Mouse (Mus musculus) lung, embryonic 15.5 days (tissue): ENCODE measurements at regions not wholly inside any gene's neighbourhood (a gene's known extent, or its start where the extent isn't known, plus 50 kb on each side); places are given as distances from the start of the nearest gene placed in this dataset.

ENCODE experiments used
- ATAC-seq: fragments of 200-750 bp; cut with Nextera tagmentation; 2 replicates; pipeline ENCODE4 v1.8.0; 2017; ENCODE audit warnings: moderate number of reproducible peaks, borderline replicate concordance; ENCODE audit not compliant: low FRiP score, low TSS enrichment; ENCODE audit errors: extremely low read depth
- H3K27ac ChIP-seq: fragments of 300-500 bp; sonication (generic); 2 replicates; pipeline ENCODE4 v1.5.1; 2015; ENCODE audit warnings: moderate library complexity, mild to moderate bottlenecking, inconsistent platforms
- H3K27me3 ChIP-seq: fragments of 300-500 bp; sonication (generic); 2 replicates; pipeline ENCODE4 v1.6.1; 2015; ENCODE audit warnings: inconsistent platforms
- H3K36me3 ChIP-seq: fragments of 300-500 bp; sonication (generic); 2 replicates; pipeline ENCODE4 v1.6.1; 2015; ENCODE audit warnings: inconsistent platforms
- H3K4me1 ChIP-seq: fragments of 300-500 bp; sonication (generic); 2 replicates; pipeline ENCODE4 v1.6.1; 2015; ENCODE audit warnings: inconsistent platforms
- H3K4me2 ChIP-seq: fragments of 300-500 bp; sonication (generic); 2 replicates; pipeline ENCODE4 v1.6.1; 2015; ENCODE audit warnings: inconsistent platforms, mild to moderate bottlenecking, moderate library complexity
- H3K4me3 ChIP-seq: fragments of 300-500 bp; sonication (generic); 2 replicates; pipeline ENCODE4 v1.5.1; 2015; ENCODE audit warnings: mild to moderate bottlenecking, inconsistent platforms
- H3K9ac ChIP-seq: fragments of 300-500 bp; sonication (generic); 2 replicates; pipeline ENCODE4 v1.6.1; 2015; ENCODE audit warnings: inconsistent platforms
- H3K9me3 ChIP-seq: fragments of 300-500 bp; sonication (generic); 2 replicates; pipeline ENCODE4 v1.6.1; 2016; ENCODE audit warnings: inconsistent platforms
- WGBS: fragments of 180-500 bp; shearing (Covaris S2); methylation state at CpG from one replicate; pipeline ENCODE4 v1.1.7; 2015; 5-methylcytosine and 5-hydroxymethylcytosine counted together

GRCm38 (mm10) chr1:137091762-137092161, 131.5 kb upstream of the Nr5a2 start:
- ATAC-seq, result no peak
- no peaks in the 10 kb centered on the region for H3K9me3 ChIP-seq
- no peaks in the 10 kb centered on the region for H3K4me1 ChIP-seq
- WGBS, result 32% methylated on average over 9 of the region's 9 CpGs
- no peak overlapping the region for H3K4me2 ChIP-seq
- H3K36me3 ChIP-seq, result no peaks in the 10 kb centered on the region
- no peak overlapping the region for H3K27ac ChIP-seq
- H3K9ac ChIP-seq, result no peak overlapping the region
- H3K4me3 ChIP-seq, result no peak overlapping the region
- no peaks in the 10 kb centered on the region for H3K27me3 ChIP-seq

- Histone ChIP-seq H3K36me3 (no peaks in the 10 kb centered on the region), H3K4me3 (no peak overlapping the region), H3K9me3 (no peaks in the 10 kb centered on the region), H3K27me3 (no peaks in the 10 kb centered on the region), H3K27ac (no peak overlapping the region), H3K4me2 (no peak overlapping the region), H3K4me1 (peaks cover 5% of the 10 kb centered on the region), H3K9ac (no peak overlapping the region)
- no peak for ATAC-seq
- WGBS, result 69% methylated on average over 10 of the region's 10 CpGs
Observed at GRCm38 (mm10) chr1:137088148-137088547, 127.9 kb upstream of the Nr5a2 start.

- Histone ChIP-seq H3K4me3 (no peak overlapping the region), H3K9ac (no peak overlapping the region), H3K36me3 (no peaks in the 10 kb centered on the region), H3K4me2 (no peak overlapping the region), H3K27me3 (no peaks in the 10 kb centered on the region), H3K9me3 (no peaks in the 10 kb centered on the region), H3K4me1 (peaks cover 8% of the 10 kb centered on the region), H3K27ac (no peak overlapping the region)
- WGBS, result 94% methylated on average over 3 of the region's 3 CpGs
- no peak for ATAC-seq
Observed at GRCm38 (mm10) chr1:137086766-137087165, 126.5 kb upstream of the Nr5a2 start.

GRCm38 (mm10) chr1:137083500-137083899, 123.3 kb upstream of the Nr5a2 start:
- H3K9ac ChIP-seq, result no peak overlapping the region
- no peaks in the 10 kb centered on the region for H3K36me3 ChIP-seq
- WGBS, result 27% methylated on average over 1 of the region's 1 CpGs
- peaks cover 16% of the 10 kb centered on the region for H3K4me1 ChIP-seq
- H3K9me3 ChIP-seq, result no peaks in the 10 kb centered on the region
- no peaks in the 10 kb centered on the region for H3K27me3 ChIP-seq
- ATAC-seq, result peak; percentile 63; the same call in 1 of the 2 replicates
- H3K4me2 ChIP-seq, result no peak overlapping the region
- peak overlapping the region; percentile 32; the same call in 1 of the 2 replicates for H3K27ac ChIP-seq
- no peak overlapping the region for H3K4me3 ChIP-seq

- WGBS, result 38% methylated on average over 11 of the region's 11 CpGs
- Histone ChIP-seq H3K9me3 (no peaks in the 10 kb centered on the region), H3K4me2 (peak overlapping the region; percentile 22; the same call in 1 of the 2 replicates), H3K27me3 (no peaks in the 10 kb centered on the region), H3K4me3 (no peak overlapping the region), H3K27ac (peak overlapping the region; percentile 58), H3K9ac (no peak overlapping the region), H3K36me3 (no peaks in the 10 kb centered on the region), H3K4me1 (peaks cover 16% of the 10 kb centered on the region)
- peak; percentile 70 for ATAC-seq
Observed at GRCm38 (mm10) chr1:137079401-137080003, 119.3 kb upstream of the Nr5a2 start.

GRCm38 (mm10) chr1:137074787-137075186, 114.5 kb upstream of the Nr5a2 start:
- WGBS, result 16% methylated on average over 9 of the region's 9 CpGs
- Histone ChIP-seq H3K9me3 (no peaks in the 10 kb centered on the region), H3K4me2 (0 out of 2 replicates have a peak overlapping the region, but pooled peaks have one; percentile 2), H3K9ac (no peak overlapping the region), H3K27me3 (no peaks in the 10 kb centered on the region), H3K4me3 (no peak overlapping the region), H3K27ac (no peak overlapping the region), H3K36me3 (no peaks in the 10 kb centered on the region), H3K4me1 (peaks cover 11% of the 10 kb centered on the region; the same call in 1 of the 2 replicates)
- no peak for ATAC-seq

- no peak for ATAC-seq
- H3K27ac ChIP-seq, result no peak overlapping the region
Observed at GRCm38 (mm10) chr1:137073857-137074572, 113.8 kb upstream of the Nr5a2 start.

GRCm38 (mm10) chr1:137060914-137061313, 100.7 kb upstream of the Nr5a2 start:
- Histone ChIP-seq H3K36me3 (no peaks in the 10 kb centered on the region), H3K27me3 (no peaks in the 10 kb centered on the region), H3K9me3 (no peaks in the 10 kb centered on the region), H3K4me2 (no peak overlapping the region), H3K4me3 (no peak overlapping the region), H3K27ac (no peak overlapping the region), H3K4me1 (no peaks in the 10 kb centered on the region), H3K9ac (no peak overlapping the region)
- ATAC-seq, result no peak
- 77% methylated on average over 4 of the region's 4 CpGs for WGBS

More at GRCm38 (mm10) chr1:137073857-137074572, 113.8 kb upstream of the Nr5a2 start:
- H3K9me3 ChIP-seq, result no peaks in the 10 kb centered on the region
- no peaks in the 10 kb centered on the region for H3K36me3 ChIP-seq
- no peaks in the 10 kb centered on the region for H3K27me3 ChIP-seq
- no peak overlapping the region for H3K4me3 ChIP-seq
- H3K9ac ChIP-seq, result no peak overlapping the region
- 35% methylated on average over 8 of the region's 8 CpGs for whole genome bisulfite sequencing
- H3K4me1 ChIP-seq, result peaks cover 10% of the 10 kb centered on the region; the same call in 1 of the 2 replicates
- no peak overlapping the region for H3K4me2 ChIP-seq

GRCm38 (mm10) chr1:137053134-137053533, 92.9 kb upstream of the Nr5a2 start:
- H3K4me3 ChIP-seq, result no peak overlapping the region
- H3K36me3 ChIP-seq, result no peaks in the 10 kb centered on the region
- no peak for ATAC-seq
- no peak overlapping the region for H3K4me2 ChIP-seq
- H3K4me1 ChIP-seq, result no peaks in the 10 kb centered on the region
- no peak overlapping the region for H3K9ac ChIP-seq
- no peak overlapping the region for H3K27ac ChIP-seq
- H3K9me3 ChIP-seq, result no peaks in the 10 kb centered on the region
- H3K27me3 ChIP-seq, result no peaks in the 10 kb centered on the region

GRCm38 (mm10) chr1:137051515-137051914, 91.3 kb upstream of the Nr5a2 start:
- Histone ChIP-seq H3K4me2 (no peak overlapping the region), H3K4me3 (no peak overlapping the region), H3K27ac (no peak overlapping the region), H3K9ac (no peak overlapping the region), H3K4me1 (no peaks in the 10 kb centered on the region), H3K27me3 (no peaks in the 10 kb centered on the region), H3K36me3 (no peaks in the 10 kb centered on the region), H3K9me3 (no peaks in the 10 kb centered on the region)
- WGBS, result 95% methylated on average over 13 of the region's 13 CpGs
- no peak for ATAC-seq

- H3K9ac ChIP-seq, result no peak overlapping the region
- H3K4me1 ChIP-seq, result no peaks in the 10 kb centered on the region
- no peaks in the 10 kb centered on the region for H3K36me3 ChIP-seq
- no peak overlapping the region for H3K4me3 ChIP-seq
- 81% methylated on average over 6 of the region's 6 CpGs for WGBS
- no peak overlapping the region for H3K27ac ChIP-seq
- no peaks in the 10 kb centered on the region for H3K9me3 ChIP-seq
- ATAC-seq, result no peak
- H3K27me3 ChIP-seq, result no peaks in the 10 kb centered on the region
- H3K4me2 ChIP-seq, result no peak overlapping the region
Observed at GRCm38 (mm10) chr1:137044076-137044475, 83.8 kb upstream of the Nr5a2 start.

GRCm38 (mm10) chr1:137042414-137043010, 82.3 kb upstream of the Nr5a2 start:
- Histone ChIP-seq H3K4me2 (no peak overlapping the region), H3K9me3 (no peaks in the 10 kb centered on the region), H3K27ac (no peak overlapping the region), H3K36me3 (no peaks in the 10 kb centered on the region), H3K4me1 (no peaks in the 10 kb centered on the region), H3K27me3 (no peaks in the 10 kb centered on the region), H3K4me3 (no peak overlapping the region), H3K9ac (no peak overlapping the region)
- 82% methylated on average over 17 of the region's 17 CpGs for WGBS
- no peak for ATAC-seq
